Mouse (Mus musculus) B cell, adult 67 days (primary cell): ENCODE measurements around the gene Slc44a5. TPM values are rescaled to one million over a fixed set of nuclear protein-coding genes. Genes with fewer than 3 reads are reported as not detected.

ENCODE experiments used
- total RNA-seq, 2 experiments: library from RNA; stranded (reverse); gene quantifications; 4 replicates each; pipeline ENCODE4 v1.2.4; 2023

Gene Slc44a5
- not detected for total RNA-seq

DNA sequence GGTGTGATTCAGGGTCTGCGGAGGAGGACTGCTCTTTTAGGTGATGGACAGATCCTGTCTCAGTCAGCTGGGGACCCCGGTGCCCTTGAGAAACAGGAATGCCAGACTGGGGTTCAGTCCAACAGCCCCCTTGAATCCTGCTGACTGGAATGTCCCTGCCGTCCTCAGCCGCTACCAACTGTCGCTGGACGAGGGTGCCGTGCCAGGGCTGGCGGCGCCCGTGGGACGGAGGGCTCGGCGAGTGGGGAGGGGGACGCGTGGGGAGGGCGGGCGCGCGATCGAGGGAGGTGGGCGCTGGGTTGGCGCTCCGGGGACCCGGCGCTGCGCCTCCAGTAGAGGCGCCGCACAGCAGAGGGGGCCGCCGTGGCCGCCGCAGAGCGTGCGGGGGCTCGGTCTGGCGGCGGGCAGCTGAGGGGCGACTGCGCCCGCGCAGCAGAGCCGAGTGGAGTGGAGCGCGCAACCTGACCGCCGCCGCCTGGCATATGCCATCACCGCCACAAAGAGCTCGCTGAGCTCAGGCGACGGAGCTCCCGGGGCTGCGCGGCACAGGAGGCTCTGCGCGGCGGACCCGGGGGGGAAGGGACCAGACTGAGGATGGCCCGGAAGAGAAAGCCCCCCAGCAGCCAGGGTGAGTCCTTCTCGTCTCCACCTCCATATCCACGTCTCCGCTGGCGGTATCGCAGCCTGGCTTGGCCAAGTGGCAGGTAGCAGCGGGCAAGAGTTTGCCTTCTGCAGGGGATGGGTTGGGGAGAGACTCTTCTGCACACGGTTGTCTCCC lies at the start of gene Slc44a5:
Slc44a5 (plus strand) TSS at position 266 of the 778 bp plus-strand sequence.

DNA sequence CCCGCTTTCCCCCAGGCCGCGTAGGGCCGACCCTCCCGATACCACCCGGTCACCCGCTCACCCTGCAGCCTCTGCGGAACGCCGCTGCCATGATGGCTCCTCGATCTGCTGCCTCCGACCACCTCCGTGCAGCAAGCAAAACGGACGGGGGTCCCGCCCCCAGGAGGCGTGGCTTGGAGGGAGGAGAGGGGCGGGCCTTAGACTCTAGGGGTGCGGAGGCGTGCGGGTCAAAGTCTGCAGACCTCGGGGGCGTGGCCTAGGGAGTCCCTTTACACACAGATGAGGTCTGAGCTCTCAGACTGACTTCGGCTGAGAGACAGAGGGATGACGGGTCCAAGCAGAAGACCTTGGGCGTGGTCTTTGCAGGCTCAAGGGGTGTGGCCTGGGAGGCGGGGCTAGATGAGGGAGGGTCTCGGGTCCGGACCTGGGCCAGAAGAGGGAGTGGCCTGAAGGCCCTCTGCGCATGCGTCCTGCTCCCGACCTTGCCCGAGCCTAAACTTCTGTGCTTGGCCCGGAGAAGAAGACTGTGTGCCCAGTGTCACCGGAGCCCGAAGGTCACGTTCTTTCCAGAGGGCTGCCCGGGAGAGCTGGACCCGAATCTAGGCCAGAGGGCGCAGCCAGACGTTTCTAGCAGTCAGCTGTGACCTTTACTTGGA lies 28.8 kb upstream of the Slc44a5 start, which contains the start of gene Acadm:
Acadm (minus strand) TSS at position 298 of the 656 bp plus-strand sequence.

Other genes starting within 250 kb of the Slc44a5 start
- gene St6galnac3, start 248.3 kb upstream of the Slc44a5 start, total RNA-seq = 10 to 100 TPM in 1 of 2 experiments, 1 to 10 TPM in 1; 9.6 to 14.1 TPM
- gene Asb17, start 129.2 kb upstream of the Slc44a5 start, total RNA-seq = not detected
- under 1 TPM; 0.26 to 0.30 TPM for gene Msh4, start 67.3 kb upstream of the Slc44a5 start, total RNA-seq
- 10 to 100 TPM; 51.4 to 68.9 TPM for gene Rabggtb, start 60.4 kb upstream of the Slc44a5 start, total RNA-seq
- 10 to 100 TPM; 53.4 to 53.7 TPM for gene Acadm, start 28.8 kb upstream of the Slc44a5 start, total RNA-seq